Mouse (Mus musculus) forebrain, postnatal 0 days (tissue): ENCODE data around the gene Gm49320. TPM values are rescaled to one million over a fixed set of nuclear protein-coding genes. Genes with fewer than 3 reads are reported as not detected.

ENCODE experiments used
- ATAC-seq: fragments of 200-750 bp; cut with Nextera tagmentation; 2 replicates; pipeline ENCODE4 v1.8.0; 2017; ENCODE audit warnings: mild to moderate bottlenecking, moderate library complexity
- DNase-seq: peaks from one replicate; pipeline ENCODE4 v3.0.0-alpha.2; 2015
- H3K27ac ChIP-seq: fragments of 300-500 bp; sonication (generic); 2 replicates; pipeline ENCODE4 v1.5.1; 2014; ENCODE audit warnings: low read depth, mild to moderate bottlenecking, antibody characterized with exemption, low read length, moderate library complexity, mixed read lengths
- H3K27me3 ChIP-seq: fragments of 300-500 bp; sonication (generic); 2 replicates; pipeline ENCODE4 v1.6.1; 2014; ENCODE audit warnings: mild to moderate bottlenecking, low read length, mixed read lengths; ENCODE audit not compliant: insufficient read depth
- H3K36me3 ChIP-seq: fragments of 300-500 bp; sonication (generic); 2 replicates; pipeline ENCODE4 v1.6.1; 2014; ENCODE audit warnings: mild to moderate bottlenecking, moderate library complexity; ENCODE audit not compliant: insufficient read depth
- H3K4me1 ChIP-seq: fragments of 300-500 bp; sonication (generic); 2 replicates; pipeline ENCODE4 v1.6.1; 2014; ENCODE audit warnings: antibody characterized with exemption; ENCODE audit not compliant: insufficient read depth
- H3K4me2 ChIP-seq: fragments of 300-500 bp; sonication (generic); 2 replicates; pipeline ENCODE4 v1.6.1; 2014; ENCODE audit warnings: low read depth, mild to moderate bottlenecking, moderate library complexity
- H3K4me3 ChIP-seq: fragments of 300-500 bp; sonication (generic); 2 replicates; pipeline ENCODE4 v1.5.1; 2014; ENCODE audit warnings: low read depth, low read length, mixed read lengths
- H3K9ac ChIP-seq: fragments of 300-500 bp; sonication (generic); 2 replicates; pipeline ENCODE4 v1.6.1; 2014; ENCODE audit warnings: mild to moderate bottlenecking
- H3K9me3 ChIP-seq: fragments of 300-500 bp; sonication (generic); 2 replicates; pipeline ENCODE4 v1.6.1; 2016; ENCODE audit warnings: low read length
- CTCF ChIP-seq: sonication (generic); IDR thresholded peaks from 2 replicates; pipeline ENCODE4 v1.5.1; 2016; ENCODE audit warnings: antibody characterized with exemption, control low read depth, low read depth
- WGBS: fragments of 180-500 bp; shearing (Covaris S2); extraction: QIAGEN DNeasy Blood & Tissue Kit; methylation state at CpG from one replicate; pipeline ENCODE4 v1.1.7; 2014; 5-methylcytosine and 5-hydroxymethylcytosine counted together
- polyA plus RNA-seq: library from polyadenylated mRNA; unstranded; fragments of >200 nt; fragmentation: Nextera tagmentation; extraction: Ambion mirVana; gene quantifications from 2 replicates; pipeline ENCODE4 v1.2.1, GENCODE M21; 2015
- total RNA-seq: library from RNA; depleted of rRNA; stranded (reverse); fragments of >200 nt; gene quantifications from 2 replicates; pipeline ENCODE4 v1.2.3, GENCODE M21; 2014

The Gm49320 gene
- total and polyA plus RNA-seq, 2 experiments from 2014 or later, result 0.67 TPM; not detected in 1

GRCm38 (mm10) chr8:4245061-4245460 is 6.4 kb downstream of the Gm49320 start:
- ATAC-seq (no peak), DNase-seq (no peak)
- Histone ChIP-seq H3K36me3 (peaks cover 79% of the 10 kb centered on the region), H3K9me3 (no peaks in the 10 kb centered on the region), H3K4me3 (no peak overlapping the region), H3K4me1 (peaks cover 5% of the 10 kb centered on the region; the same call in 1 of the 2 replicates), H3K4me2 (no peak overlapping the region), H3K27me3 (no peaks in the 10 kb centered on the region), H3K9ac (no peak overlapping the region), H3K27ac (no peak overlapping the region)
- WGBS, result 98% methylated on average over 5 of the region's 5 CpGs
- no peak for TF ChIP-seq CTCF

GRCm38 (mm10) chr8:4245737-4246136 is 7.1 kb downstream of the Gm49320 start:
- H3K4me3 ChIP-seq, result no peak overlapping the region
- H3K9me3 ChIP-seq, result no peaks in the 10 kb centered on the region
- no peak for TF ChIP-seq CTCF
- H3K36me3 ChIP-seq, result peaks cover 76% of the 10 kb centered on the region
- DNase-seq, result no peak
- no peak for ATAC-seq
- no peaks in the 10 kb centered on the region for H3K27me3 ChIP-seq
- no peak overlapping the region for H3K27ac ChIP-seq
- 81% methylated on average over 13 of the region's 13 CpGs for WGBS
- H3K4me2 ChIP-seq, result no peak overlapping the region
- H3K4me1 ChIP-seq, result no peaks in the 10 kb centered on the region
- no peak overlapping the region for H3K9ac ChIP-seq

- DNase-seq (no peak), ATAC-seq (no peak)
- Histone ChIP-seq H3K4me2 (no peak overlapping the region), H3K36me3 (peaks cover 66% of the 10 kb centered on the region), H3K4me1 (no peaks in the 10 kb centered on the region), H3K4me3 (no peak overlapping the region), H3K9ac (no peak overlapping the region), H3K27ac (no peak overlapping the region), H3K9me3 (no peaks in the 10 kb centered on the region), H3K27me3 (no peaks in the 10 kb centered on the region)
- WGBS, result 91% methylated on average over 8 of the region's 8 CpGs
- no peak for TF ChIP-seq CTCF
Observed at GRCm38 (mm10) chr8:4247241-4247640, 8.6 kb downstream of the Gm49320 start.

GRCm38 (mm10) chr8:4247951-4248540 is 9.4 kb downstream of the Gm49320 start, which contains the start of gene Tgfbr3l:
Tgfbr3l (plus strand) TSS chr8:4248214.
- ATAC-seq (no peak), DNase-seq (no peak)
- H3K27me3 ChIP-seq, result no peaks in the 10 kb centered on the region
- TF ChIP-seq CTCF, result no peak
- no peaks in the 10 kb centered on the region for H3K9me3 ChIP-seq
- H3K4me1 ChIP-seq, result 0 out of 2 replicates have a peak, but pooled peaks cover 4% of the 10 kb centered on the region
- no peak within 1 kb of the TSS for H3K4me3 ChIP-seq
- H3K27ac ChIP-seq, result no peak within 1 kb of the TSS
- no peak within 1 kb of the TSS for H3K9ac ChIP-seq
- WGBS, result 76% methylated on average over 15 of the region's 15 CpGs
- H3K4me2 ChIP-seq, result no peak within 1 kb of the TSS
- H3K36me3 ChIP-seq, result peaks cover 58% of the 10 kb centered on the region

GRCm38 (mm10) chr8:4249213-4249612 is 10.5 kb downstream of the Gm49320 start:
- 18% methylated on average over 29 of the region's 29 CpGs for WGBS
- H3K27ac ChIP-seq, result no peak overlapping the region; the same call in 1 of the 2 replicates
- H3K4me2 ChIP-seq, result no peak overlapping the region
- H3K9me3 ChIP-seq, result no peaks in the 10 kb centered on the region
- no peak overlapping the region for H3K4me3 ChIP-seq
- peaks cover 46% of the 10 kb centered on the region for H3K36me3 ChIP-seq
- H3K27me3 ChIP-seq, result no peaks in the 10 kb centered on the region
- H3K9ac ChIP-seq, result no peak overlapping the region
- no peak for DNase-seq
- TF ChIP-seq CTCF, result no peak
- peaks cover 10% of the 10 kb centered on the region; the same call in 1 of the 2 replicates for H3K4me1 ChIP-seq
- no peak for ATAC-seq

- Histone ChIP-seq H3K27me3 (no peaks in the 10 kb centered on the region), H3K36me3 (peaks cover 45% of the 10 kb centered on the region), H3K4me1 (peaks cover 10% of the 10 kb centered on the region; the same call in 1 of the 2 replicates), H3K9me3 (no peaks in the 10 kb centered on the region), H3K4me3 (no peak overlapping the region), H3K4me2 (no peak overlapping the region), H3K27ac (no peak overlapping the region), H3K9ac (no peak overlapping the region)
- 34% methylated on average over 26 of the region's 26 CpGs for WGBS
- DNase-seq (peak; percentile 86), ATAC-seq (peak; percentile 34)
- peak; percentile 87 for TF ChIP-seq CTCF
Observed at GRCm38 (mm10) chr8:4250306-4250970, 11.8 kb downstream of the Gm49320 start.

GRCm38 (mm10) chr8:4252116-4252760 is 13.6 kb downstream of the Gm49320 start:
- TF ChIP-seq CTCF, result no peak
- peak overlapping the region; percentile 96 for H3K27ac ChIP-seq
- no peaks in the 10 kb centered on the region for H3K27me3 ChIP-seq
- ATAC-seq (no peak), DNase-seq (no peak)
- H3K4me3 ChIP-seq, result peak overlapping the region; percentile 89
- 47% methylated on average over 8 of the region's 8 CpGs for WGBS
- peak overlapping the region; percentile 95 for H3K9ac ChIP-seq
- H3K4me2 ChIP-seq, result peak overlapping the region; percentile 75
- H3K9me3 ChIP-seq, result no peaks in the 10 kb centered on the region
- peaks cover 15% of the 10 kb centered on the region for H3K4me1 ChIP-seq
- H3K36me3 ChIP-seq, result peaks cover 39% of the 10 kb centered on the region
